Mouse (Mus musculus) forelimb bud, embryonic 11.5 days (tissue): ENCODE measurements at regions not wholly inside any gene's neighbourhood (a gene's known extent, or its start where the extent isn't known, plus 50 kb on each side); places are given as distances from the start of the nearest gene placed in this dataset.
A peak's percentile ranks its signal among the peaks of the same experiment; 100 is the strongest.

Source experiments
- DNase-seq: peaks from one replicate; pipeline ENCODE4 v3.0.0-alpha.2; 2012; ENCODE audit warnings: low read depth, low spot score

- DNase-seq, result no peak
These were observed 120.8 kb upstream of the Thumpd2 start for GRCm38 (mm10) chr17:81185685-81186084.

GRCm38 (mm10) chr17:81180813-81181424 lies 116.0 kb upstream of the Thumpd2 start:
- no peak for DNase-seq

DNA sequence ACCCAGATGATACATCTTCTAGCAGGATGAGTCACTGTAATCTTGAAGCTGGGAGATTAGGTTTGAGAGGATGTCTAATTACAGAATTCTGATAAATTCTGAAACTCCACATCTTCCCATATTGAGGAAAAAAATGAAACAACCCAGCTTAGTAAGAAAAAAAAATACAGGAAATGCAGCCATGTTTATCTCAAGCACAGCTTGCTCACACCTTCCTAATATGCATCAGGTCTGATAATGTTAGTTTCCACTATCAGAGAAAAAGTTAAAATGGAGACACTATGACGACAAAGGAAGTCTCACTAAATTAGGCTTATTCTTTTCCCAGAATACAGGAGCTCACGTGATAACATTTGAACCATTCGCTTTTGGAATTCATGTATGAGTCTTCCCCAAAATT lies 111.4 kb upstream of the Thumpd2 start:
- no peak for DNase-seq

DNA sequence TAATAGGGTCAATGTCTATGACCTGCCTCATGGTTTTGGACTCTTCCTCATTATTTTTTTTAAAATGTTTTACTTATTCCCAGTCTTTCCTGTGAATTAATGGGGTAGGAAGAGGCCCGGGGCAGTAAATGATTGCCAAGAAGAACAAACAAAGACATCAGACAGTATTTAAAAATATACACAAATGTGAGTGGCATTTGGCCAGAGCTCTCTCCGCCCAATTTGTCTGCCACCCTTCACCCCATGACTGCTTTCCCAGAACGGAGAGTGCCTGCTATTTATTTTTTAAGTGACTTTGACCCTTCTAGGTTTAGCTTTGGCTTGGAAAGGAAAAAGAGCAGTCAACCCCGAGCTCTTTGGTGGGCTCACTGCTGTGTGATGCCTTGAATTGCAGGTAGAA lies 111.0 kb upstream of the Thumpd2 start:
- DNase-seq, result no peak

DNA sequence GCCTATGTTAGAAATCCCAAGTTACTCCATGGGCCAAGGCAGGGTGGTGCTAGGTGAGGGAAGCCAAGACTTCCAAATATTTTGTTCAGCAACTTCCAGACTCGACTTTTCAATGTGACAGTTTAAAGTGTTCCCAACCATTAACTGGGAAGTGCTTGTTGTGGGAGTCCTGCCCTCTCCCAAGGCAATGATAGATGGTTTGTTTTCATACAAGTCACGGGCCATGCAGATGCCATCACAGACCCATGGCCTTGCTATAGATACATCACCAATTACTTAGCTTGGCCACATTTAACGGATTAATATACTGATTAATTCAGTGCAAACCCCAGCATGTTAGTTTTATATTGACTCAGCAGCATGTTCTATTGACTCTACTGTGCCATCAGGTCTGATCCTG lies 108.1 kb upstream of the Thumpd2 start:
- DNase-seq, result no peak

- peak; percentile 12 for DNase-seq
These were observed 104.2 kb upstream of the Thumpd2 start for GRCm38 (mm10) chr17:81169118-81169517.

DNA sequence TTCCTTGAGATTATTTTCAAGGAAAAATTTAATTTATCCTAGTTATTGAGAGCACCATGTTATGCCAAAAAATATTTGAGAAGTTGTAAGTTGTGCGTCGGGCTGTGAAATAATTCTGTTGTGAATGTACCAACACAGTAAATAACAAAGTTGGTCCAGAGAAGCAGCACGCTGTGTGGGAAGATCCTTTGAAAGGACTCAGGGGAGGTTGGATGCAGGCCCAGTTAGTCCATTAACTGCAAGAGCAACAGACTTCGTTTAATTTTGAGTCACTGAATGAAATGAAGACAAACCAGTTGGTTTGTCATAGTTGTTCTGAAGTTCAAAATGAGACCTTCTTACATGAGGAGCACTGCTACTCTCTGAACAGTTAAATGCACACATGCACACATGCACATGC lies 85.8 kb upstream of the Thumpd2 start:
- DNase-seq, result no peak

DNA sequence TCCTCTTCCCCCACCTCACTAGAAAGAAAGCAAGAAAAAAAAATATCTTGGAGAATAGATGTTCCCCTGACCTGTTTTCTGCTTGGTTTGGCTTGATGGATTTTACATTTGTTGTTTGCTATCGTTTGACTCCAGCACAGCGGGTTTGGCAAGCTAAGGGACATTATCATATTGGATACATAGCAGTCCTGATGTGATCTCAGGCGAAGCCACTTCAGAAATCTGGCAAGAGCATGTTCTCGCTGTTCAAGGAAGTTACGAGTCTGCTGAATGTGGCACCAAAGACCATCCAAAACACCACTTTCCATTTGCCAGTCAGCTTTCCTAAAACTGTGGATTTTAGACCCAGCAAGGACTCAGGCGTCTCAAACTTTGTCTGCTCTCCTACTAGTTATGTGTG lies 69.8 kb upstream of the Thumpd2 start:
- no peak for DNase-seq

DNA sequence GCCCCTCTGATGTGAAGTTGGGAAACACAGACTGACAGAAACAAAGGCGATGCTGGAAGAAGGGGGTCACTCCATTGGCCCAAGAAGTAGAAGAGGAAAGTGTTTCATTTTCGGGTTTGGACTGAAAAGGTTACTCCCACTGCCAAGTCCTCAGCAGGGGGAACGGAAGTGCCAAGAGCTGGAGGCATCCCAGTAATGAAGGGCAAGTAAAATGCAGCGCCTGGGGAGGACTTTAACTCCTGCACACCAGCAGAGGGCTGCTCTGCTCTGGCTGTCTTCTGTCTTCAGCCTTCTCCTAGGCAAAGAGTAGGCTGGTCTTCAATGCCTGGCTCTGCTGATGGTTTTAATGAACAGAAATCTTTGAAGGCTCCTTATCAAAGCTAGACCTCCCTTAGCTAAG lies 68.3 kb upstream of the Thumpd2 start:
- DNase-seq, result no peak
